Mouse (Mus musculus) large intestine, adult 2 months (tissue): ENCODE data around the gene Kcnk4. TPM values are rescaled to one million over a fixed set of nuclear protein-coding genes. Genes with fewer than 3 reads are reported as not detected.

ENCODE experiments used
- DNase-seq: peaks from one replicate; pipeline ENCODE4 v3.0.0-alpha.2; 2012; ENCODE audit warnings: low read depth, low spot score
- WGBS: fragments of 180-500 bp; shearing (Covaris S2); methylation state at CpG from one replicate; pipeline ENCODE4 v1.1.7; 2018; 5-methylcytosine and 5-hydroxymethylcytosine counted together
- polyA plus RNA-seq: library from polyadenylated mRNA; depleted of rRNA; stranded (reverse); fragments of >200 nt; gene quantifications from 2 replicates; pipeline ENCODE4 v1.2.3, GENCODE M21; 2012

Kcnk4 gene
- polyA plus RNA-seq, 1 experiment: not detected

DNA sequence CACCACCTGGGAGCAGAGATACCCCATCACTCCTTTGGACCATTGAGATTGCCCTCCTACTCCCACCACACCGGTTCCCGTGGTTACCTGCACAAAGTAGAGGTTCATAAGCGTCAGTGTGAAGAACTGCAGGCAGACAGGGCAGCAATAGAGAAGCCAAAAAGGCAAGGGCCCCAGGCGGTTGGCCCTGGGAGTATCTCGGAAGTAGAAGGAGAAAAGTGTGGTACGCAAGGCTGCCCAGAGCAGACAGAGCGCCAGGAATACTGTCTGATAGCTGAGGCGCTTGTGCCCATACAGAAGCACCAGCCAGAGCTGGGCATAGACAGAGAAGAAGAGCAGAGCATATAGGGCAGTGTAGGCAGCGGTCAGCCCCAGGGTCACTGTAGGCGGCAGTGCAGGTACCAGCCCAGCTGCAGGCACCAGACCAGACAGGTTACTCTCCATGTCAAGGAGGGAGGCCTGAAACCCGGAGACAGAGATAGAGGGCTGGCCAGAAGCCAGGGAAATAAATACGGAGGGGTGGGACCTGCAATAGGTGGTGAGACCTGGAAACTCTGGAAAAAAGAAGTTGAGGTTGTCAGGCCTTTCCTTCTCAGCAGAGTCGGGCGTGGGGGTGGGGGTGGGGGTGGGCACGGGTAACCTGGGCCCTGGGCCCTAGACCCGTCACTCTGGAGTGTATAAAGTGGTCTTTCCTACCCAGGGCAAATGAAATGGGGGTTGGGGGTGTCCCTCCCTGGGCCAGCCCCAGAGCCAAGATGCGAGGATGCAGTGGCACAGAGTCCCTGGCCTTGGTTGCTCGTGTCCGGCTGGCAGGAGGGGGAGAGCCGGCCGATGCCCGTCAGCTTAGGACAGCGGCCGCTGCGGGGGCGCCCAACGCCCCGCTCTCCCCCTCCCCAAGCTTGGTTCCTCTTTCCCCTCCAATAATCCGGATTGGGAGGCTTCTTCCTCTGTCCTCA, 6.4 kb upstream of the Kcnk4 start:
- WGBS: 17% methylated on average over 29 of the region's 29 CpGs
- DNase-seq: no peak

DNA sequence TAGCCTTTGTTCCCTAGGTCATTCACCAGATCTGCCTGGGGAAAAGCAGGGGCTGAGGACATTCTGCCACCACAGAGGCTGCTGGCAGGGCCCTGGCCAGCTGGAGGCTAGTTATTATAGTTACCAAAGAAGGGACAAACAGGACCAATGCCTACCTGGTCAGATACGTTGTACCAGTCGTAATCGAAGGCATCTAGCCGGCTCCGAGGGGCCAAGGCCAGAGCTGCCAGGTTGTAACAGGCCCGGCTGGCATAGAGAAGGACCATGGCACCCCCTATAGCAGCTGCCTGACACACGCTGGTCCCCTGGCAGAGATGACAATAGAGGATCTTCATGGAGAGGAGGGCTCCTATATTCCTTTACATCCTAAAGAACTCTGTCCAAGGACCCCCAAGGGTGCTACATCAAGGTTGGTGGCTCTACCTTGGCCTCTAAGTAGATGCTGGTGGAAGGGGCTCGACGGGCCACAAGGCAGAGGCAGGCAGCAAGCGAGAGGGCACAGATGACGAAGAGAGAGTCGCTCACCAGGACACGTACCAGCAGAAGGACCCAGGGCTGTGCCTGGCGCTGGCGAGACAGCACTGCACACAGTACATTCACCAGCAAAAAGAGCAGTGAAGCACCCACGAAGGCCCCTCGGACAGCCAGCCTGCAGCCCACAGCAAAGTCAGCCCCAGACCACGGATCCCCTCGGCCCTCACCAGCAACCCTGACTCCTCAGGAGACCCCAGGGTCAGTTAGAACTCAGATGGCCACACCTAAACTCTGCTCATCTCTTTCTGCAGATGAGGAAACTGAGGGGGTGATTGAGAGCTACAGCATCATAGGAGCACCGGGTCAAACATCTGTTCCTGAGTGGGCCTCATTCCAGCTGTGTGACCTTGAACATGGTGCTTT, 5.0 kb upstream of the Kcnk4 start:
- DNase-seq: no peak
- WGBS: 91% methylated on average over 20 of the region's 20 CpGs

DNA sequence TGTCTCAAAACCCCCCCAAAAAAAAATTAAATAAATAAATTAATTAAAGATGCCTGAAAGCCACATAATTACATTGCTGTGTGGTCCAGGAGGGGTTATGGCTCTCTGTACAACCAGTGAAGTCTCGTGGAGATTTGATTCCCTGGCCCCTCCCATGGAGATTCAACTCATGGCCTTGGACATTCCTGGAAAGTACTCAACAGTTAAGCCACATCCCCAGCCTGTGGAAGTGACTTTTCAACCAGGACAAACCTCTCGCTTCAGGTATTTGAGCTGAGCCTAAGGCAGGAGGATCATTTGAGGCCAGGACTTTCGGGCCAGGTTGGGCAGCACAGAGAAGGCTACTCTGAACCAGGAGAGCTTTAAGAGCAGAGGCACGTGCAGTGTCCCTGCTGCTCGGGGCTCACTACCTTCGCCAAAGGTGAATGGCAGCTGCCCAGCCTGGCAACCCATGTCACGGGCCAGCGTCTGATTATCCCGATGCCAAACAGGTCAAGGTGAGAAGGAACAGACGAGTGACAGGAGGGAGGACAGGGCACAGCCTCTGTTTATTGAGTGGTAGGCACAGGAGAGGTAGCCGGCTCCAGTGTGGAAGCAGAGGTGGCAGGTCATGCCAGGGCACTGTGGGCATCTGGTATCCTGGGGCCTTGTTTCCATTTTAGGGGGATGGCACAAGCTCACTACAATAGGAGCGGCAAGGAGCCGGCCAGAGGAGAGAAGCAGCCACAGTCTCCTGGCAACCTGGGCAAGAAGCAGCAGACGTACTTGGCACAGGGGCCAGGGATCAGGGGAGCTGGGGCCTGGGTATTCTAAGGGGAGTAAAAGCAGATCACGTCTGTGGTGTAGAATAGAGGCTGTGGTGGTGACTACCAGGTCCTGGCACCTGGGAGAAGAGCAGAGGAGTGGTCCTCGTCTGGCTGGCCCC, 3.5 kb upstream of the Kcnk4 start:
- WGBS: 83% methylated on average over 16 of the region's 16 CpGs
- no peak for DNase-seq

DNA sequence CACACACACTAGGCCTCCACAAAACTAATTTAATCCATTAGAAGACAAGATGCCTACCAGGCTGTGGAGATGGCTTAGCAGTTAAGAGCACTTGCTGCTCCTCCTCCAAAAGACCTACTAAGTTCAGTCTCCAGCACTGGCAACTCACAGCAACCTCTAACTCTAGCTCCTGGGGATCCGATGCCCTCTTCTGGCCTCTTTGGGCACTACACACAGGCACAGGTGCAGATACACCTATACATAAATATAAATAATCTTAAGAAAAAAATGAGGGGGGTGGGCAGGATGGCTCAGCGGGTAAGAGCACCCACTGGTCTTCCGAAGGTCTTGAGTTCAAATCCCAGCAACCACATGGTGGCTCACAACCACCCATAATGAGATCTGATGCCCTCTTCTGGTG, 2.0 kb upstream of the Kcnk4 start:
- DNase-seq: no peak
- WGBS: 39% methylated on average over 3 of the region's 3 CpGs

DNA sequence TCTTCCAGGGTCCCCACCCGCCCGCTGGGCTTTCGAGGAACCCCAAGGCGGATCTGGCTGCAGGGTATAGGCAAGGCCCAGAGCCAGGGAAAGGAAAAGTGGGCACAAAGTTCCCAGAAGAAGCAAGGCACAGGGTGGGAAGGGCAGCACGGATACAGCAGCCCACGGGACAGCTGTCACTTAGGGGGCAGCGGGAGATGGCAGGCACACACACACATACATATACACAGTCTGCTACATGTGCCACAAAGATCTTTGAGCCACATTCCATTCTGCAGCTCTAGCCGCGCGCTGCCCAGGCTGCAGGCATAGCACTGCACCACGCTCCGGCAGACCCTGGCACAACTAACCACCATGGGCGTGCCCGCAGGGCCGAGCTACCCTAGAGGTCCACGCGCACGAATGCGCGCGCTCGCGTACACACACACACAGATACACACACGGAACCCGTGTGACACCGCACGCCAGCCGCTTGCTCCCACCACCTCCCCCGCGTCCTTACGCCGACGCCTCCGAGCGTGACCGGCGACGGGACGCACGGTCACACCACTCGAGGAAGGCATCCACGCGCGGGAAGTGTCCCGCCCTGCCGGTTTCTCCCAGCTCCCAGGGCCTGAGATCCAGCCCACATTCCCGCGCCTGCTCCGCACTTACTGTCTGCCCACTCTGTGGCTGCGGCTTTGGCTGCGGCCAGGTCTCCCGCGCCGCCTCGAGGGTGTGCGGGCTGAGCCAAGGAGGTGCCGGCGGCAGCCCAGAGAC, 700 bp downstream of the Kcnk4 start:
- 5% methylated on average over 58 of the region's 58 CpGs for WGBS
- no peak for DNase-seq

DNA sequence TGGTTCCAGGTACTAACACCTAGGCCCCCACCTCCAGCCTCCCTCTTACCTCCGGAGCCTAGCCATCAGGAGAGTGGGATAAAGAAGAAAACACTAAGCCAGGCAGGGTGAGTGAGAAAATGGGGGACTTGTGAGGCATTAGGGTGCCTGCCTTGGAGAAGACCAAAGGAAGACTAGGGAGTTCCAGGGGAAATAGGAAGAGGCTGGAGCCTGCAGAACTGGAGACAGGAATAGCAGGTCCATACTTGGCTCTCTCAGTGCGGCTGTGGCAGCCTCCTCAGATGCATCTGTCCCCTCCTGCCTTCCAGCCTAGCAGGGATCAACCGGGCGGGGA, 1.2 kb downstream of the Kcnk4 start:
- 66% methylated on average over 4 of the region's 4 CpGs for WGBS
- DNase-seq: no peak

DNA sequence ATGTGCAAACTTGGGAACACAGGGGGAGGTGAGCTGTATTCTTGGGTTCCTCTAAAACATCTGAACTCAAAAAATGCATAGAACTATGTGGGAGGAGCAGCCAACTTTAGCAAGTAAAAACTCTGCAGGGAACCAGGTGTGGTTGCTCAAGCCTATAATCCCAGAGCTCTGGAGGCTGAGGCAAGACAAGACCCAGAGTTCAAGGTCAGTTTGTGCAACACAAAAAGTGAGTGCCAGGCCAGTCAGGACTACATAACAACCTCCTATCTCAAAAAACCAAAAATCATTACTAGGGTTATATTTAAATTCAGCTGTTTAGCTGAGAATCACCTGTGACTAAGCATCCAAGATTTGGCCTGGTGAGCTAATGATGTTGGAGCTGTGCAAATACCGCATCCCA, 2.3 kb downstream of the Kcnk4 start:
- DNase-seq: no peak
- whole genome bisulfite sequencing: 42% methylated on average over 1 of the region's 1 CpGs

DNA sequence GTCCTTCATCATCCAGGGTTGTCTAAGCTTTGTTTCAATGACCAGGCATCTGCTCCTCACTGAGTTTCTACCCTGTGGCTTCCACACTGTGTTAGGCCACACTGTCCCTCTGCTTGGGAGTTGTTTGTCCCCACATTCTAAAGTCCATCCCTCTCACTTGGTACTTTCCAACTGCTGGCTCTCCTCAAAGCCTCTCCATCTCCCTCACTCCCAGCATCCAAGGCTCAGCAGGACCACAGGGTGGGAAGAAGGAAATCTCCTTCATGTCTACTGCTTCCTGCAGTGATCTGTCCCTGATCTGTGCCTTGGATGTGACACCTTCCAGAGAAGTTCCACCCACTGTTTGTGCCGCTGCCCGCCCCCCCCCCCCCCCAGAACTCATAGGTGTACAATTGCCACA, 3.3 kb downstream of the Kcnk4 start:
- no peak for DNase-seq
- 0% methylated on average over 2 of the region's 2 CpGs for WGBS

DNA sequence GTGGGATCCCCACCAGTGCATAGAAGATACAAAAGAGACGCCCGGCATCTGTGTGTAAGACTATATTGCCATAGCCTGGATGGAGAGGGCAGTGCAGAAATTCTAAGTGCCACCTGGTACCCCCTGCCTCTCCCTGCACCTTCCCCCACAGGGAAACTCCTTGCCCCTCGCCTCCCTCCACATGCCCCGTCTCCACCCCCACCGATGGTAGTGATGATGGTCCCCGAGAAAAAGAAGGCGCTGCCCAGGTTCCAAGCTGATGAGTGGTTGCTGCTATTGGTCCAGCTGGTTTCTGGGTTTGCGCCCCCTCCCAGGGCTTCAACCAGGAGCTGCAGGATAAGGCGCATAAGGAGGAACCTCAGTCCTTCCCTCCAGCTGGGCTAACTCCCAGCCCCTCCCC, 6.2 kb downstream of the Kcnk4 start:
- WGBS: 45% methylated on average over 9 of the region's 9 CpGs

DNA sequence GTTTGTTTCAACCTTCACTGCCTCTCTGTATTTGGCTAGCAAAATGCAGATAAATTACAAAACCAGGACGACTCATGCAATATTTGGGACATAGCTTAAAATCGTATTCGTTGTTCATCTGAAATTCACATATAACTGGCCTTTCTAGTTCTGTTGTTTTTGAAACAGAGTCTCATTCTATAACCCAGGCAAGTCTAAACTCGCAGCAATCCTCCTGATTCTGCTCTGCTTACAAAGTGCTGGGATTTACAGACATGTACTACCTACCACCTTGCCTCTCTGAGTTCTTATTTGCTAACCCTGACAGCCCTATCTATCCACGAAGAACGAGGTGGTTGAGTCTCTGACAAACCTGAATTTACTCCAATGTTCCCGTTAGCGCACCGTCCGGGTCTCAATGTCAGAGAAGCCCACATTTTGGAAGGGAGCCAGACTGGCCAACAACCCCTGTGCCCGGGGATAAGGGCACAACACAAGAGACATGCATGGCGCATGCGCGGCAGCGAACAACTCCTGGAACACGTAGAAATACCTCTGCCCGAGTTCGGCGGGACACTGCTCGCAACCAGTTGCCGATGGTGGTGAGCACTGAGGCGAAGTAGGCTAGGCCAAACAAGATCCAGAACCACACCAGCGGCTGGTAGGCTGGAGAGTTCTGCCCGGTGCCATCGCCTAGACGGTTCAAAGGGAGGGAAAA, 7.6 kb downstream of the Kcnk4 start:
- no peak for DNase-seq
- WGBS: 36% methylated on average over 26 of the region's 26 CpGs

More for the DNA sequence above, 6.2 kb downstream of the Kcnk4 start:
- no peak for DNase-seq

DNA sequence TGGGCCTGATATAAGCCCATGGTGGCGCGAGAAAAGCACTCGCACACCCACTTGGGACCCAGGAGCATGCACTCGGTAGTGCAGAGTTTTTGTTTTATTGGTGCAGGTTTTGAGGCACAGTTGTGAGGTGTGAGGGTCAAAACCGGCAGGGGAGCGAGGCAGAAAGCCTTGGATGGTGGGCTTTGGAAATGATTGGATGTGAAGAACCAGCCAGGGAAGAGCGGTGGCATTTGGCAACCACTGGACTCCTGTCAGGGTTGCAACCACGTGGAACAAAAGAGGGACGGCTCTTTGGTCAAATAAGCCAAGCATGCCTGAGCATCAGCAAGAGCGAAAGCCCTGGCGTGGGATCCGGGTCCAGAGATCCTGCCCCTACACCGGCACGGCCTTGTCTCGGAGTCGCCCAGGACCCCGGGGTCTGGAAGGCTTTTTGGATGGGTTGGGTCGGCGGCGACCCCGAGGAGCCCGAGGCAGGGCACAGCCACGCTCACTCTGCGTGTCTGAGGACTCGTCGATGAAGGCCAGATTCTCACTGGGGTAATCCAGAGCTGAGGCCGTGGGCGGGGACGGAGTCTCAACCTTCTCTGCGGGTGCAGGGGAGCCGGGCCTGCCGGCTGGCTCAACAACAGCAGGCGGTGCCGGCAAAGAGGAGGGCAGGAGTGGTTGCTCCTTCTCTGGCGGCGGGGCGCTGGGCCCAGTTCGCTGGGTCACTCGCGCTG, 8.5 kb downstream of the Kcnk4 start:
- DNase-seq: no peak
- 43% methylated on average over 40 of the region's 40 CpGs for WGBS

DNA sequence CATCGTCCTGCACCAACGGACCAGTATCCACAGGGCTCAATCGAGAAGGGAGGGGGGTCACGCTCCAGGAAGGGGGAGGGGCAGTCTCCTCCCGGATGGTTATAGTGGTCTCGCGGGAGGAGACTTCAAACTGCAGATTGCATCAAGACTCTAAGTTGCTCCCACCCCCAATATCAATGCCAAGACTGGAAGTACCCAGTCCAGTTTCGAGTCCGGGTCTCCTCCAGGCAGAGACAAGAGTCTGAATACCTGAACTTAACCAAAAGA, 9.1 kb downstream of the Kcnk4 start, which contains the start of gene Catsperz:
Catsperz (minus strand) TSS at position 74 of the 267 bp plus-strand sequence.
- no peak for DNase-seq
- WGBS: 10% methylated on average over 9 of the region's 9 CpGs

DNA sequence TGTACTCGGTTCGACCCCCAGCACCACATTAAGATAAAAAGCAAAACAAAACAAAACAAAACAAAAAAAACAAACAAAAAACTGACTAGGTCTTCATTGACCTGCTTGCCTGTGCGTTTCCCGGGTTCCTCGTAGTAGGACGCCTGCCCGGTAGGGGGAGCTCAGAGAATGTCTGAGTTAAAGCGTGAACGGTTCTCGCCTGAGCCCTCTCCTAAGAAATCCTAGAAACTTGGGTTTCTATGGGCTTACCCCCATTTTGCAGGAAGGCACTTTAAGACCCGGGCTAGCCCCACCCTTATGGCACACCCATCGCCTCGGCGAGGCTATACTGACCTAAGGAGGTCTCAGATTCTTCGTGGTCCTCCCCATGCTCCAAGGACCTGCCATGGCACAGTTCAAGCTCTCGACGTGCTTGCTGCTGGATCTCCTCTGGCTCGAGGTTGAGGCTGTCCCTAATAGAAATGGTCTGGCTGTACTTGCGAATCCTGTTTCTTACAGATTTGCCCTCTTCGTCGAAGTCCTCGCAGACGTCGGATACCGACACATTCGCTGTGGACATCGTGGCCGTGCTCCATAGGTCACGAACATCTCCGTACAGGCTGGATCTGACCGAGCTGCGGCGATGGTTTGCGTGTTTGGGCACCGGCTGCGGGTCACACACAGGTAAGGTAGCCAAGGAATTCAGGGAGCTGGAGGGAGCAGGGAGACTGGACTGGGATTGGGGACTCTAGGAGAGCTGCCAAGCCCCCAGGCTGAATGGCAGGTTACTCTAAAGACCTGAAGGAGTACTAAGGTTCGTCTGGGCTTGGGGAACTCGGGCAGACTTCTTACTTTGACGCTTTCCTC, 9.6 kb downstream of the Kcnk4 start:
- WGBS: 5% methylated on average over 39 of the region's 39 CpGs
- peak; percentile 67 for DNase-seq

DNA sequence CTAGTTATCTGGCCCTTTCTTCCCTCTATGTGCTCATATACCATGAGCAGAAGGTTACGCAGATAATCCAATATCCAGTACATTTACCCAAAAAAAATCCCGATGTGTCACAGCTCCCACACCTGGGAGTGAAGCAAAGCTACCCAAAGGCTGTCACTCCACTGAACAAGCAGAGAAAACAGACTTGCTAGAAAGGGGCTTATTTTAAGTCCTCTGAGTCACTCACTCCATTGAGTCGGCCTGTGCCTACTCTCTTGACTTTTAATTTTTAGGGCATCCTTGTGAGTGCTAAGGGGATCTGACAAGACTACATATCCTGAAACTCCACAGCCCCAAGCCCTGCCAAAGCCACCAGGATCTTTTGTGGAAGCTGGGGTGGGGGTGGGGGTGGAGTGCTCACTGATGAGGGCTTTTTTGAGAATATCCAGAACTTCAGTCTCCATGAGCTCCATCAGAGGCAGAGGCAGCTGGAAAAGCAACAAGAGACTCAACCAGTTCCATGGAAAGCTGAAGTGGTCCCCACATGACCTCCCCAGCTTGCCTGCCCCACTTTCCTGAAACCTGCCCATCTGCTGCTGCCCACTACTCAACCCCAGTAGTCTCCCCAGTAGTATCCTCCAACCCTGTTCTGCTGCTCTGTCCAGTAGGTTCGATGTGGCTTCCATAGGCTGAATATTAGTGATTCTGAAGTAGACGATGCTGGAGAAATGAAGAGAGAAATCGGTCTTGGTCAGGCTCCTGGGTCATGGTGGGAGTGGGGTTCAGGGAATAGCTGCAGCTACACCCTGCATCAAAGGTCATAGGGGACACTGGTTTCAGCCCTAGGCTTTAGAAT, 11.2 kb downstream of the Kcnk4 start:
- DNase-seq: no peak
- 75% methylated on average over 6 of the region's 6 CpGs for WGBS

DNA sequence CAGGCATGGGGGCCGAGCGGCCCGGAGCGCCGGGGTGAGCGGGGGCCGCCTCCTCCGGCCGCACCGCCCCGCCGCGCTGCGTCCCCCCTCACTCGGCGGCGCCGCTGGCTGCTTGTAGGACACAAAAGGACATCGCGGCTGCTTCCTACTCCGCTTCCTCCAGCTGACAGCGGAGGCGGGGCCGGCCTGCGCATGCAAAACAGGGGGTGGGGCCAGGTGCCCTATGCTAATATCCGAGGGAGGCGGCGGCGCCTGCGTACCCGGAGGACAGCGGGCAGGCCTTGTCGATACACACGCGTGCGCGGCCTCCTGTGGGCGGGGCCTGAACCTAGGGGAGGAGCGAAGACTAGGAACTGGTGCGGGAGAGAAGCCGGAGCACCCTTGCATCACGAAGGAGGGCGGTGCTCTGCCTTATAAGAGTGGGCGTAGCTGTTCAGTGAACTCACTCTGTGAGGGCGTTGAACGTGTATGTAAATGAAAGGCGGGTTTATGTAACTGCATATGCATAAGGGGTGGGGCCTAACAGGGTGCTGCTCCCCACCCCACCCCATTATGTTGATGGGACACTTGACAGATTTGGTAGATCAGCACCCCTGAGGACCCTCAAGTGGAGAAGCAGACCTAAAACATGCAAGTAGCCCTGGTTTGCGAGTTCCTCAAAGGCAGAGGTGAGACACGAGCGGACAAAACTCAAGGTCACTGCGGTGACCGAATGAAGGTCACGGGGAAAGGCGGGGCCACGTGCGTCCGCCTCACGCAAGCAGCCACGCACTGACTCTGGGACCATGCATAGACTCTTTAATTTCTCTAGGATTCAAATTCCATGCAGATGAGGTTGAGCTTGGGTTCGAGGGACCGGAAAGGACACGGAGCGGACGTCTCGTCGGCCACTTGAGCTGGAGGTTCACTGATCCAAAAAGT, 12.4 kb downstream of the Kcnk4 start, which contains the start of gene Esrra:
Esrra (minus strand) TSS at position 167 of the 921 bp plus-strand sequence.
- WGBS: under 1% methylated on average over 64 of the region's 66 CpGs
- peak; percentile 100 for DNase-seq
